Mouse (Mus musculus) pancreas, adult 10 weeks (tissue): ENCODE measurements around the gene Asf1b. TPM values are rescaled to one million over a fixed set of nuclear protein-coding genes. Genes with fewer than 3 reads are reported as not detected.

ENCODE experiments used
- polyA plus RNA-seq: library from polyadenylated mRNA; stranded (reverse); fragments of 350-450 nt; fragmentation: Illumina TruSeq; extraction: RNeasy Lipid Tissue Mini Kit (QIAGEN cat#74804); gene quantifications from one replicate; pipeline ENCODE4 v1.2.3, GENCODE M21; 2015; ENCODE audit warnings: low read depth, low replicate concordance; ENCODE audit not compliant: insufficient read depth

The Asf1b gene
- polyA plus RNA-seq = 0.78 TPM

GRCm38 (mm10) chr8:83955106-83955957 is at the start of gene Asf1b, which contains the start of gene Gm10644:
Asf1b (plus strand) TSS chr8:83955507.
Gm10644 (minus strand) TSS chr8:83955205.

GRCm38 (mm10) chr8:83972150-83973120 is 17.1 kb downstream of the Asf1b start, which contains the start of gene Prkaca:
Prkaca (plus strand) TSS chr8:83972993.

DNA sequence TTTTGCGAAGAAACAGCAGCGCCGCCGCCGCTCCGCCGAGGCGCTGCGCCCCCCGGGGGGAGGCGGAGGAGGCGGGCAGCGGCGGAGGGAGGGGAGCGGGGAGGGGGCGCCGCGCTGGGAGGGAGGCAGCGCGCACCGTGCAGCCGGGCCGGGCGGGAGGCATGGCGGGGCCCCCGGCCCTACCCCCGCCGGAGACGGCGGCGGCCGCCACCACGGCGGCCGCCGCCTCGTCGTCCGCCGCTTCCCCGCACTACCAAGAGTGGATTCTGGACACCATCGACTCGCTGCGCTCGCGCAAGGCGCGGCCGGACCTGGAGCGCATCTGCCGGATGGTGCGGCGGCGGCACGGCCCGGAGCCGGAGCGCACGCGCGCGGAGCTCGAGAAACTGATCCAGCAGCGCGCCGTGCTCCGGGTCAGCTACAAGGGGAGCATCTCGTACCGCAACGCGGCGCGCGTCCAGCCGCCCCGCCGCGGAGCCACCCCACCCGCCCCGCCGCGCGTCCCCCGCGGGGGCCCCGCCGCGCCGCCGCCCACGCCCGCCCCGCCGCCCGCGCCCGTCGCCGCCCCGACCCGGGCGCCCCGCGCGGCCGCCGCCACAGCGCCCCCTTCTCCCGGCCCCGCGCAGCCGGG is 42.3 kb downstream of the Asf1b start, which contains the start of gene Samd1:
TSS of gene Samd1 (plus strand) at position 162 of the 631 bp plus-strand sequence.

DNA sequence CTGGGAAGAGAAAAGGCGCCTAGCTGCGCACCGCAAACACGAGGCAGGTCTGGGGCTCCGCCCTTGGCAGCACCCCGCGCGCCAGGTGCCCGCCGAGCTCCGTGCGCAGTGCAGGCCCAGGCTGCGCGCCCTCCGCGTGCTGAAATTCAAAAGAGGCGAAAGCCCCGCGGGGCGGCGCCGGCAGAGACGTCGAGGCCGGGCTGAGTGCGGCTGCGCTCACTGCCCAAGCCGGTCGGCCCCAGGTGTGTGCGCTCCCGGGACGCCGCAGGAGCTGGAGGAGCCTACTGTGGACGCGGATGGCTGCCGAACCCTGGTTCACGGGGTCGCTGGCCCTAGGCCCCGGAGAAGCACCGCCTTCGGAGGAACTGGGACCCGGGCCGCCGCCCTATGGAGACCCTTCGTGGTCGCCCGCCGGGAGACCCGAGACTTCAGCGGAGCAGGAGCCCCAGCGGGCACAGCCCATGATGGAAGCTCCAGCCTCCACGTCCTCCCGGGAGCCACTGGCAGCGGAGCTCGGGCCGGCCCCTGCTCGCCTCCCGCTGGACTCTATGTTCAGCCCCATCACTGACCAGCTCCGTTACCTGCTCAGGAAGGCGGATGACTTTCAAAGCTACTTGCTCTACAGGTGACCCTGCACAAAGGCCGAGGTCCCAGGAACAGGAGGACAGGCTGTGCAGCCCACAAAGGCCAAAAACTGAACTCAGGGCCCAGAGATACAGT is 46.1 kb downstream of the Asf1b start, which contains the start of gene 1700067K01Rik:
TSS of gene 1700067K01Rik (plus strand) at position 222 of the 720 bp plus-strand sequence.

DNA sequence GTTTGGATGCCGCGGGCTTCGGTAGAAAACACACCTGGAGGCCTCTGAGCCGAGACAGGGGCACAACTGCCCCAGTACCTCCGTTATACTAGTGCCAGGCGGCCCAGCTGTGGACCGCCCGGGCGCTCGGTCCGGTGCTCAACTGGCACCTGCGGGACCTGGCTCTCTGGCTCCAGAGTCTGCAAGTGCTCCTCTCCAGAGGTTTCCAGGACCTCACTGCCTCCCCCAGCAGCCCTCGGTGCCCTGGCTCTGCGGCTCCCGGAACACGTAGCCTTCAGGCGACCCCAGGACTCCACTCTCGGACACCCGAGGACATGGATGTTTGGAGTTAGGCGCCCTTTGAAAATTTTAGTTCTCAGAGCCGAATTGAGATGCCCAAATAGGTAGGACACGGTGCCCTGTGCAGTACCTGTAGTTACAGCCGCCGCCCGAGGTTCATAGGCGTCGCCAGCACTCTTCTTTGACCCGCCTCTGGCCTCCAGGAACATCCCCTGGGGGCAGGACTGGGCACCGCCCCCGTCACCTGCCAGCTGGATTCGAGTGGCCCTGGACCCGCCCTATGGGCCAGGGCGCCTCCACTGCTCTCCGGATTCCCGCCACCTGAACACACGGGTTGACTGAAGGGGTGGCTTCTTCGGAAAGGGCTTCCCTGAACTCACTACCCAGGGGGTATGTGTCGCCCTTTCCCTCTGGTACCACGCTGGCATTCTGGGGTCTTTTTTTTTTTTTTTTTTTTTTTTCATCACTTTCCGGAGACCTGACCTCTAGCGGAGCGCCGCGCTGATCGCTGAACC is 56.6 kb downstream of the Asf1b start, which contains the start of gene 2210011C24Rik:
TSS of gene 2210011C24Rik (minus strand) at position 467 of the 794 bp plus-strand sequence.

Other genes with a start within 250 kb of the Asf1b start
- gene Ddx39, start 240.3 kb upstream of the Asf1b start, polyA plus RNA-seq = 10.1 TPM
- gene Adgre5, start 214.2 kb upstream of the Asf1b start, polyA plus RNA-seq = 16.6 TPM
- gene Adgrl1, start 55.4 kb upstream of the Asf1b start, polyA plus RNA-seq = 7.4 TPM
- gene Gm10644, start 302 bp upstream of the Asf1b start, polyA plus RNA-seq = 1.7 TPM
- gene Prkaca, start 17.5 kb downstream of the Asf1b start, polyA plus RNA-seq = 14.2 TPM
- gene Samd1, start 42.2 kb downstream of the Asf1b start, polyA plus RNA-seq = 15.6 TPM
- not detected for gene 1700067K01Rik, start 46.0 kb downstream of the Asf1b start, polyA plus RNA-seq
- not detected for gene 2210011C24Rik, start 56.7 kb downstream of the Asf1b start, polyA plus RNA-seq
- 2.5 TPM for gene Palm3, start 66.0 kb downstream of the Asf1b start, polyA plus RNA-seq
- gene Il27ra, start 87.1 kb downstream of the Asf1b start, polyA plus RNA-seq = 0.90 TPM
- not detected for gene Rln3, start 89.5 kb downstream of the Asf1b start, polyA plus RNA-seq
- gene Gm10643, start 109.6 kb downstream of the Asf1b start, polyA plus RNA-seq = not detected
- gene Rfx1, start 111.3 kb downstream of the Asf1b start, polyA plus RNA-seq = 5.4 TPM
- 4.5 TPM for gene Dcaf15, start 149.3 kb downstream of the Asf1b start, polyA plus RNA-seq
- not detected for gene Podnl1, start 170.5 kb downstream of the Asf1b start, polyA plus RNA-seq
- gene Cc2d1a, start 192.4 kb downstream of the Asf1b start, polyA plus RNA-seq = 6.1 TPM
- gene 4930432K21Rik, start 192.5 kb downstream of the Asf1b start, polyA plus RNA-seq = not detected
- gene Nanos3, start 229.7 kb downstream of the Asf1b start, polyA plus RNA-seq = not detected